Mouse (Mus musculus) small intestine, adult 2 months (tissue): ENCODE data around the gene Yy1. TPM values are rescaled to one million over a fixed set of nuclear protein-coding genes. Genes with fewer than 3 reads are reported as not detected.

Source experiments
- H3K27ac ChIP-seq: fragments of 200-500 bp; 2 replicates; pipeline ENCODE4 v1.5.1; 2012; ENCODE audit warnings: low read depth, low read length, control low read depth, inconsistent platforms; ENCODE audit not compliant: insufficient read depth
- H3K27me3 ChIP-seq: fragments of 200-500 bp; 2 replicates; pipeline ENCODE4 v1.6.1; 2012; ENCODE audit warnings: mild to moderate bottlenecking, moderate library complexity, low read length, inconsistent platforms; ENCODE audit not compliant: control insufficient read depth, insufficient read depth
- H3K36me3 ChIP-seq: fragments of 200-500 bp; 2 replicates; pipeline ENCODE4 v1.6.1; 2012; ENCODE audit warnings: mild to moderate bottlenecking, low read length, control low read depth, inconsistent platforms; ENCODE audit not compliant: control insufficient read depth, insufficient read depth
- H3K4me1 ChIP-seq: fragments of 200-500 bp; 2 replicates; pipeline ENCODE4 v1.6.1; 2012; ENCODE audit warnings: low read length, inconsistent platforms, mixed read lengths; ENCODE audit not compliant: control insufficient read depth, insufficient read depth, insufficient read length
- H3K4me3 ChIP-seq: fragments of 200-500 bp; 2 replicates; pipeline ENCODE4 v1.5.1; 2012; ENCODE audit warnings: low read depth, mild to moderate bottlenecking, control low read depth, inconsistent platforms, low read length, moderate library complexity
- CTCF ChIP-seq: fragments of 200-500 bp; IDR thresholded peaks from 2 replicates; pipeline ENCODE4 v1.5.1; 2012; ENCODE audit warnings: low read depth, mild to moderate bottlenecking, control low read depth, inconsistent platforms, low read length, moderate library complexity, mixed read lengths; ENCODE audit not compliant: insufficient replicate concordance, insufficient read length; ENCODE audit errors: extremely low read depth
- POLR2A ChIP-seq: fragments of 200-500 bp; IDR thresholded peaks from 2 replicates; pipeline ENCODE4 v1.6.1; 2012; ENCODE audit warnings: low read depth, mild to moderate bottlenecking, control low read depth, inconsistent platforms, low read length, moderate library complexity
- WGBS: fragments of 180-500 bp; shearing (Covaris S2); methylation state at CpG from one replicate; pipeline ENCODE4 v1.1.7; 2018; 5-methylcytosine and 5-hydroxymethylcytosine counted together
- polyA plus RNA-seq: library from polyadenylated mRNA; depleted of rRNA; stranded (reverse); fragments of >200 nt; gene quantifications from 2 replicates; pipeline ENCODE4 v1.2.3, GENCODE M21; 2012

Gene Yy1
- polyA plus RNA-seq, 1 experiment = 22.4 TPM

DNA sequence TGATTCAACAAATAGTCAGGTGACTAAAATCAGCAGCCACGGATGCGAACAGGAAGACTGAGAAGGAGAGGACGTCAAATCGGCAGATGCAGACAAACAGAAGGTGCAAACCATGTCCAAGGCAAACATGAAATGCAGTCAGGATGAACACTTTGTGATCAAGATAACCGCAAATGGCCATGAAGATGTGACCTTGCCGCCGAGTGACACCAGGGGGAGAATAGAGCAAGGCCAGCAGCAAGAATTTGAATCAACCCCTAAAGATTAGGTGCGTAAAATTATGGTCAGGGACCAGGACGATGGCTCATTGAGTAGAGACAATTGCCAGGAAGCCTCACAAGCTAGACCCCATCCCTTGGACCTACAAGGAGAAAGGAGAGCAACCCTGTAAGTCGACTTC is 36.2 kb upstream of the Yy1 start:
- no peak overlapping the region for H3K27ac ChIP-seq
- H3K36me3 ChIP-seq = no peaks in the 10 kb centered on the region
- peaks cover 3% of the 10 kb centered on the region; the same call in 1 of the 2 replicates for H3K4me1 ChIP-seq
- 90% methylated on average over 10 of the region's 10 CpGs for WGBS
- TF ChIP-seq POLR2A (no peak), CTCF (no peak)
- no peaks in the 10 kb centered on the region for H3K27me3 ChIP-seq
- no peak overlapping the region for H3K4me3 ChIP-seq

DNA sequence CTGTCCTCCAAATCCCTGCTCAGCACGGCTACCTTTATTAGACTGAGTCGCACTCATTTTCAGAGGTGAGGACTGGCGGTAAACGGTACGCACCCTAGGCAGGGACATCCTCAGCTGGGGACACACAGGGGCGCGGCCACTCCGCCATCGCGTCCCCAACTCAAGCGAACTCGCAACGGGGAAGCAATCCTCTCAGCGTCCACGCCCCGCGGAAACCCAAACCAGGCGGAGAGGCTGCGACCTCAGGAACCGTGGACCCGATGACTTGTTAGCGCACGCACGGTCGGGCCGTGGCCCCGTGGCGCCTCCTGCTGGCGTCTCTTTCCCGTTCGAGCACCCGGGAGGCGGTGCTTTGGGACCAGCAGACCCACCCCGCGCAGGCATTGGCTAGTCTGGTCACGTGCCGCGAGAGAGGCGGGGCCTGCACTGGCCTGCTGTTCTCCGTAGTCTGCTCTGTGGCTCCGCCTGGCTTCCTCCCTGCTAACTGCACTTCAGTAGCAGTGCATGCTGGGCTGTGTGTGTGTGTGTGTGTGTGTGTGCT is 35.0 kb upstream of the Yy1 start:
- Histone ChIP-seq H3K4me3 (peak overlapping the region; percentile 65), H3K27me3 (no peaks in the 10 kb centered on the region), H3K4me1 (peaks cover 3% of the 10 kb centered on the region; the same call in 1 of the 2 replicates), H3K27ac (peak overlapping the region; percentile 18; the same call in 1 of the 2 replicates), H3K36me3 (no peaks in the 10 kb centered on the region)
- TF ChIP-seq CTCF = peak; percentile 90
- TF ChIP-seq POLR2A = no peak; the same call in 1 of the 2 replicates
- WGBS = under 1% methylated on average over 41 of the region's 41 CpGs

DNA sequence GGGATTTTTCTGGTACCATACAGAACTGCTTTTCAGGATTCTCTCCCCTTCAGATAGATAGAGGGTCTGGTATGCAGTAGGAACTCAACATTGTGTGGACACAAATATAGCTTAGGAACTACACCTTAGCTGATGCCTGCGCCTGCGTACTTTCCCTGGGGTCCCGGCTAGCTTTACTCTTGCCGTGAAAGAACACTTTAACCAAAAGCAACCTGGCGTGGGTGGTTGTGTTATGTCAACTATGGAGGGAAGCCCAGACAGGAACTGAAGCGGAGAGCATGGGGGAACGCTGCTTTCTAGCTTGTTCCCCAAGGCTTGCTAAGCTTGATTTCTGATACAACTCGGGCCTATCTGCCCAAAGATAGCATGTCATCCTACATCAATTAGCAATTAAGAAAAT is 34.5 kb upstream of the Yy1 start:
- no peak overlapping the region for H3K27ac ChIP-seq
- H3K36me3 ChIP-seq = no peaks in the 10 kb centered on the region
- H3K27me3 ChIP-seq = no peaks in the 10 kb centered on the region
- no peak overlapping the region for H3K4me3 ChIP-seq
- WGBS = 67% methylated on average over 8 of the region's 8 CpGs
- peaks cover 6% of the 10 kb centered on the region; the same call in 1 of the 2 replicates for H3K4me1 ChIP-seq
- TF ChIP-seq POLR2A = no peak

DNA sequence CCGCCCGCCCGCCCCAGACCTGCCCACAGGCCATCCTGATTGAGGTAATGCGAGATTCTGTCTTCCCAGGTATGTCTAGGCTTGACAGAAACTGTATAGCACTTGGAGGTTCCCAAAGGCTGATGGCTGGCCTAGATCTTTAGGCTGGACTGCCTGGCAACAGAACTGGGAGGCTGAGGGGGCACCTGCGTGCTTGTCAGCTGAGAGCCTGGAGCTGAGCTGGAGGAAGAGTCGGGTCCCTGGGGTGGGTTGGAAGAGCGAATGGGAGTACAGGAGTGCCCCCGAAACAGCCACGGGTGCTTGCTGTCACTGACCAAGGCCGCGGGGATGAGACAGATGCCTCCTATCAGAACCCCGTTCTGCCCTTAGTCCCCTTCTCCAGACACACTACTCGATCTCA is 34.1 kb upstream of the Yy1 start:
- Histone ChIP-seq H3K27me3 (no peaks in the 10 kb centered on the region), H3K27ac (no peak overlapping the region), H3K4me1 (peaks cover 9% of the 10 kb centered on the region; the same call in 1 of the 2 replicates), H3K4me3 (no peak overlapping the region), H3K36me3 (no peaks in the 10 kb centered on the region)
- WGBS = 88% methylated on average over 13 of the region's 13 CpGs
- no peak for TF ChIP-seq CTCF
- no peak for TF ChIP-seq POLR2A

DNA sequence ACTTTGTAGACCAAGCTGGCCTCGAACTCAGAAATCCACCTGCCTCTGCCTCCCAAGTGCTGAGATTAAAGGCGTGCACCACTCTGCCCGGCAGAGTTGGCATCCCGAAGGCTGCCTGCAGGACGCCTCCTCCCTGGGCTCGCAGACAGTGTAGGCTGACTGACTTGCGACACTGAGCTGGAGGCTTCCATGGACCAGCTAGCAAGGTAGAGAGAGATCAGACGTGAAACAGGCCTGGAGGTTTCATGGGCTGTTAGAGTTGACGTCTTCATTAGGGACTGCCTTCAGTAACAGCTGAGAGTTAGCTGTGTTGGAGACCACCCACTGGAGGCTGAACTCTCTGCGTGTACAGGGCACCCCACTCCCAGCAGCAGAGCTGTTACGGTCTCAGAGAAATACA is 33.5 kb upstream of the Yy1 start:
- Histone ChIP-seq H3K36me3 (no peaks in the 10 kb centered on the region), H3K27me3 (no peaks in the 10 kb centered on the region), H3K27ac (no peak overlapping the region), H3K4me3 (no peak overlapping the region), H3K4me1 (peaks cover 9% of the 10 kb centered on the region; the same call in 1 of the 2 replicates)
- WGBS = 91% methylated on average over 11 of the region's 11 CpGs
- TF ChIP-seq POLR2A (no peak), CTCF (no peak)

DNA sequence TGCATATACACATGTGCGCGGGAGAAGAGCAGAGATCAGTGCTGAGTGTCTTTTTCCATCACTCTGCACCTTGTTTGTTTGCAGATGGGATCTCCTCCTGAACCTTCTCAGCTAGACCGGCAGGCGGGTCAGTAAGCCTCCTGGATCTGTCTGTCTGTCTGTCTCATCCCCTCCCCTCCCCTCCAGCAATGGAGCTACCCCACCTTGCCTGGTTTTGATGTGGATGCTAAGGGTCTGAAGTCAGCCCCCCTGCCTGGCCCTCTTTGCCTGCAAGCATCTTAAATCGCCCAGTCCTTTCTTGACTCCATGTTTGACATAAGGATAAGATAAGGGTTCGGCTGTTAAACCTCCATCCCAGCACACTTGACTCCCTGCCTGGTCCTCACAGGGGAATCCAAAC is 32.8 kb upstream of the Yy1 start:
- no peaks in the 10 kb centered on the region for H3K36me3 ChIP-seq
- WGBS = 78% methylated on average over 6 of the region's 6 CpGs
- TF ChIP-seq CTCF (no peak), POLR2A (no peak)
- peaks cover 9% of the 10 kb centered on the region; the same call in 1 of the 2 replicates for H3K4me1 ChIP-seq
- no peak overlapping the region for H3K4me3 ChIP-seq
- no peak overlapping the region for H3K27ac ChIP-seq
- H3K27me3 ChIP-seq = no peaks in the 10 kb centered on the region

DNA sequence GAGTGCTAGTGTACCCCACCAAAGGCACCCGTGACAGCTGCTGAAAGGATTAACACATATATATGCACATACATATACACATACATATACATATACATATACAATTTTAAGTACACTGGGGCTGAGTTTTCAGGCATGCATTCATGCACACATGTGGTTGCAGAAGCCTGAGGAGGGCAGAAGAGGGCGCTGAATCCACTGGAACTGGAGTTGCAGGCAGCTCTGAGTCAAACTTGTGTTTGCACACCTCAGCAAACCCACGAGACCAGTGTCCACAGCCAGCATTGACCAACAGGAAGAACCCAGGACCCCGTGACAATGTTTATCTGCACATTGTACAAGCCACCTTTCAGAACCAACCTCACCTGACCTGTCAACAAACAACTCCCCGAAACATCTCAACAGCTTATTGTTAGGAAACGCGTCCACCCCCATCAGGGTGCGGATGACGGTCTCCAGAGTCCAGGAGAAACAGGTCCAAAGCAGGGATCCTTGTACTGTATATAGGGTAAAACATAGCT is 32.2 kb upstream of the Yy1 start:
- H3K4me1 ChIP-seq = peaks cover 9% of the 10 kb centered on the region; the same call in 1 of the 2 replicates
- TF ChIP-seq CTCF (peak; percentile 19; the same call in 1 of the 2 replicates), POLR2A (no peak)
- no peak overlapping the region for H3K4me3 ChIP-seq
- H3K27ac ChIP-seq = no peak overlapping the region; the same call in 1 of the 2 replicates
- no peaks in the 10 kb centered on the region for H3K27me3 ChIP-seq
- 73% methylated on average over 9 of the region's 9 CpGs for WGBS
- H3K36me3 ChIP-seq = no peaks in the 10 kb centered on the region
